Mouse (Mus musculus) CD4-positive helper T cell, adult 2 months (primary cell): ENCODE data around the gene Pdzd8.

ENCODE experiments used
- DNase-seq: peaks from one replicate; pipeline ENCODE4 v3.0.0-alpha.2; 2012; ENCODE audit warnings: low read depth, missing footprints, low spot score

Pdzd8 gene

GRCm38 (mm10) chr19:59345658-59346283 lies at the start of gene Pdzd8:
Gene Pdzd8 (minus strand): TSS chr19:59345780.
- peak; percentile 93 for DNase-seq

- no peak for DNase-seq
Measured at GRCm38 (mm10) chr19:59393777-59394441, 48.3 kb upstream of the Pdzd8 start.

GRCm38 (mm10) chr19:59388847-59389606 lies 43.4 kb upstream of the Pdzd8 start:
- peak; percentile 93 for DNase-seq

GRCm38 (mm10) chr19:59388399-59388798 lies 42.8 kb upstream of the Pdzd8 start:
- DNase-seq: no peak

GRCm38 (mm10) chr19:59387178-59387577 lies 41.6 kb upstream of the Pdzd8 start:
- DNase-seq: peak; percentile 42

- DNase-seq: no peak
Measured at GRCm38 (mm10) chr19:59384582-59385495, 39.3 kb upstream of the Pdzd8 start.

- no peak for DNase-seq
Measured at GRCm38 (mm10) chr19:59382416-59382917, 36.9 kb upstream of the Pdzd8 start.

GRCm38 (mm10) chr19:59379995-59380394 lies 34.4 kb upstream of the Pdzd8 start:
- no peak for DNase-seq

GRCm38 (mm10) chr19:59376481-59376880 lies 30.9 kb upstream of the Pdzd8 start:
- no peak for DNase-seq

GRCm38 (mm10) chr19:59374940-59375339 lies 29.4 kb upstream of the Pdzd8 start:
- DNase-seq: no peak

- no peak for DNase-seq
Measured at GRCm38 (mm10) chr19:59372928-59373327, 27.3 kb upstream of the Pdzd8 start.

GRCm38 (mm10) chr19:59371016-59371415 lies 25.4 kb upstream of the Pdzd8 start:
- no peak for DNase-seq

GRCm38 (mm10) chr19:59367892-59368291 lies 22.3 kb upstream of the Pdzd8 start:
- DNase-seq: no peak

GRCm38 (mm10) chr19:59366724-59367123 lies 21.1 kb upstream of the Pdzd8 start:
- no peak for DNase-seq

GRCm38 (mm10) chr19:59363666-59364065 lies 18.1 kb upstream of the Pdzd8 start:
- no peak for DNase-seq

- no peak for DNase-seq
Measured at GRCm38 (mm10) chr19:59362646-59363045, 17.1 kb upstream of the Pdzd8 start.

- DNase-seq: no peak
Measured at GRCm38 (mm10) chr19:59360486-59360896, 14.9 kb upstream of the Pdzd8 start.

- no peak for DNase-seq
Measured at GRCm38 (mm10) chr19:59359202-59359601, 13.6 kb upstream of the Pdzd8 start.

- no peak for DNase-seq
Measured at GRCm38 (mm10) chr19:59357878-59358277, 12.3 kb upstream of the Pdzd8 start.

- DNase-seq: no peak
Measured at GRCm38 (mm10) chr19:59356843-59357595, 11.4 kb upstream of the Pdzd8 start.

- no peak for DNase-seq
Measured at GRCm38 (mm10) chr19:59356388-59356787, 10.8 kb upstream of the Pdzd8 start.
